Mouse (Mus musculus): ENCODE measurements at regions not wholly inside any gene's neighbourhood (a gene's known extent, or its start where the extent isn't known, plus 50 kb on each side); places are given as distances from the start of the nearest gene placed in this dataset.

DNA sequence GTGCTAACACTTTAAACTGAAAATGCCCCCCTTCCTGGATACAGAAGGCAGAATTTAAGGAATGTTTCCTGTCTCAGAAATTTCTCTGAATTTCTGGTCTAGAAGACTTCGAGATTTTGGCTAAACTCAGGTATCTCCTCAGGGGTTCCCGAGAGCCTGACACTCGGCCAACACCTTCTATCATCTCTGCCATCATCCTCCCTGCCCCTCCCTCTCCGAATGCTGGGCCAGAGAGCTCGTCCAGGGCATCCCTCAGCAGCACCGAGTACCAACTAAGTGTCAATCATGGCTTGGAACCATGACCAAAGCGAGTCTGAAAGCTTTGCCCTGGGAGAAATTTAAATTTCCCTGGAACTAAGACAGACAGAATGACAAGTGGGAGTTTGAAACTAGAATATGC is 138.2 kb upstream of the C9orf72 start:
- no peak for TF ChIP-seq CTCF (IDR thresholded peaks at IDR 0.05; ENCODE audit: control insufficient read depth, insufficient read depth, insufficient read length)
- no peak for TF ChIP-seq CEBPB (IDR thresholded peaks at IDR 0.05; ENCODE audit: low read depth)
- TF ChIP-seq MYOG (IDR thresholded peaks at IDR 0.05; ENCODE audit: control insufficient read depth, extremely low read depth, insufficient read length) = no peak
